Mouse (Mus musculus) induced T-regulatory cell, adult 2 months (primary cell): ENCODE measurements at regions not wholly inside any gene's neighbourhood (a gene's known extent, or its start where the extent isn't known, plus 50 kb on each side); places are given as distances from the start of the nearest gene placed in this dataset.

Experiments
- DNase-seq: peaks from one replicate; pipeline ENCODE4 v3.0.0-alpha.2; 2012; ENCODE audit warnings: low read depth

DNA sequence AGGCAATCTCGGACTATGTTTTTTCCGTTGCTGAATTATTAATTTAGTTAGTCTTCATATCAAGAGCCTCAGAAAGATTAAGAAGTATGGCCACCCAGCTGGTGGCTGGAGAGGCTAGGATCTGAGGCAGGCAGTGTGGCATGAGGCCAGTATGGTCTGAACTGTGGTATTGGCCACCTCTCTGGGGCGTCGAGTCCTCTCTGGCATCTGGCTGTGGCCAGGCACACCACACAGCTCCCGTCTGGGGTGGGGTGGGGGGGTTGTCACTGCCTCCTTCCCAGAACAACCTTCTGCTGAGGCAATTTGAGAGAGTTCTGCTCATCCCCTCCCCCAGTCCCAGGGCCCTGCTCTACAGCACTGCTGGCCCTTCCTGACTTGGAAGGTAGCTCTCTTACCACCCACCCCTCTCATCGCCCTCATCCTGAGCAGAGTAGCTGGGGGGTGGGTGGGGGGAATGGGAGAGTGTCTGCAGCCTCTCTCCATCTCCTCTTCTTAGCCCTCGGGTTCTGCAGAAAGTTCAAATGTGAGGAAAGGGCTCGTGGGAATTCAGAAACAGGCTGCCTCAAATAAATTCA is 103.2 kb downstream of the Vegfa start:
- DNase-seq = no peak

DNA sequence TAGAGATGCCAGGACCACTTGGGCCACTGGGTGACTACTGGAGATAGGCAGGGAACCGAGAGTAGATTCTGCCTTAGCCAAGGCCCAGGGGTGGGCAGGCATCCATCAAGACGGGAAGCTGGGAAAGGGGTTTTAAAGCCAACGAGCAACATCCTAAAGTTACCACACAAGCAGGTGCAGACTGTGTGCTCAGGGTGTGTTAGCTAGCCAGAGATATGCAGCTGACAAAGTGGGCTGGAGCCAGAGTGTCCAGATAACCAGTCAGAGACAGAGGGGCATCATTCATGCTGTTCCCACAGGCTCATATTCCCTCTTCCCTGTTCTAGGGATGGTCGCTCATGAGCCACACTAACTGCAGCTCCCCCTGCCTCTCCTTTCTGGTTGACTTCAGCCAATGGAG is 104.2 kb downstream of the Vegfa start:
- no peak for DNase-seq

DNA sequence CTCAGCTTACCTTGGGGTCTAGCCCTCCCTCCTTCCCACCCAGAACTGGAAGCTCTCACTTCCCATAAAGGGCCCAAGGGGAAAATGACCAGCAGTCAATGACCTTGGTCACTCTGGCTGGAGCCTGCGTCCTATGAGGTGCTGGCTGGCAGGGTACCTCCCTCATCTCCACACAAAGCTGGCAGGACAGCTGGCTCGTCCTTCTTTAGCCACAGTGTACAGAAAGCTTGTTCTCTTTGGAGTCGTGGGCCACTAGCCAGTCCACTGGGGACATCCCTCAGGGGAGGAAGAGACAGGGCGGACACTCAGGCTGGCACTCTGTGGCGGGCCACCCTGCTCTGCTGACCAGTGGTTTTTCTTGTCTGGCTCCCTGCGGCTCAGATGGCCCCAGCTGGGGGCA is 106.3 kb downstream of the Vegfa start:
- DNase-seq = no peak

DNA sequence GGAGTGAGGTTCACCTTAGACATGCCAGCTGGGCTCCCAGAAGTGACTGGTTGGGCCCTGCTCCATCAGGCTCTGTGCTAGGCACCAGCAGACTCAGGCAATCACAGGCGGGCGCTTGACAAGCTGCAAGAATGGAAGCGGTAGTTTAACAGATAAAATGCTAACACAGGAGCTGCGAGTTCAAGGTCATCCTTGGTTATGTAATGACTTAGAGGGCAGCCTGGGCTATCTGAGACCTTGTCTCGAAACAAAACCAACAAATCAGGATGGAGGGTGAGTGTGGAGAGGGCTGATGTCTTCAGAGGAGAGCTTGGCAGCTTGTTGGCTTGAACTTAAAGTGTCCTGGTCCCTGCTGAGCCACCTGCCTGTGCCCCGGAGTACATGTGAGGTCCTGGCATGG is 107.6 kb downstream of the Vegfa start:
- DNase-seq = no peak

DNA sequence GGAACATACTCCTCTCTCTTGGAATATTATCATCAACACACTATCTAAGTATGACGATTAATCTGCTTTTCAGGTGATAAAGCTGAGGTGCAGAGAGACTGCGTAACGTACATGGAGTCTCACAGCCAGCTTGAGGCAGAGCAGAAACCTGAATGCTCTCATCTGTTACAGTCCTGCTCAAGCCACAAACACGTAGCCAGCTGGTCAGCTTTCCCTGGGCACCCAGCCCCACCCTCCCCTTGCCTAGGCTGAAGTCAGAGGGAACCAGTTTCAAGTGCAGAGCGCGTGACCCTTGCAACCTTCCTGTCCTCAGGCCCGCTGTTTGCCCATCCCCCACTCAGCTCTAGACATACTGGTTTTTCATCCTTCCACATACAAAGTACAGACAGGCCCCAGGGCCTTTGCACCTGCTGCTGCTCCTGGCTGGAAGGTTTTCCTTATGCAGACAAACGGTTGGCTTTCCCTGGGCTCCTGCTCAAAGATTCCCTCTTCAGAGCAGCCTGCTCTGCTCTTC is 108.9 kb downstream of the Vegfa start:
- no peak for DNase-seq

DNA sequence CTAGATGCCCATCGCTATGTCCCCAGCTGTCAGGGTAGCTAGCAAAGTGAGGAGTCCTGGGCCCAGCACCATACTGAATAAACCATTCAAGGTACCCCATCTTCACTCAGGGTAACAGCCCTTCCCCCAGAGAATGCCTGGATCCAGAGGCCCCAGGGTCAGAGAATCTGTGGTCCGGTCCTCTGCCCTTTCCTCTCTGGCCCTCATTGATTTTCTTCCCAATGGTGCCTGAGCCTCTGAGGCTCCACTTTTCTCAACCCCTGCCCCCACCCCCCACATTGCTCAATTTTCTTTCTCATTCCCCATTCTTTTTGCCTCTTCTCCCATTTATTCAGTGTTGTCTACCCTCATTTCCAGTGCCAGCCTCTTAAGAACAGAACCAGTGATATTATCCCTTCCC is 114.5 kb downstream of the Vegfa start:
- DNase-seq = no peak

DNA sequence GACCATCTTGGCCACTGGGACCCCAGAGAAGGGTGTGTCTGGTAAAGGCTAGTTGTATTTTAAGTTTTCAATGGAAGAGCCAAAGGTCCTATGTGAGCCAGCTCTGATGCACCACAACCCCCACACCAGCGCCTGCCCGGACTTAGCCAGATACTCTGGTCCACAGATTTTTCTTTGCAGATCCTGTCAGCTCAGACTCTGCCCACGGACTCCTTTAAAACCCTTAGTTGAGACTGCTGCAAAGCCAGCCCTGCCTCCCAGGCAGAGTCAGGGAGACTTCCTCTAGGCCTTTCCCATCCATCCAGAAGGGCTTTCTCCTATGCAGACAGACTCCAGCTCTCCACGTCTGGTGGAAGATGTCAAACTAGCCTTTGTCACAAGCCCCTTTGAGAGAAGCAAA is 115.2 kb downstream of the Vegfa start:
- DNase-seq = no peak

DNA sequence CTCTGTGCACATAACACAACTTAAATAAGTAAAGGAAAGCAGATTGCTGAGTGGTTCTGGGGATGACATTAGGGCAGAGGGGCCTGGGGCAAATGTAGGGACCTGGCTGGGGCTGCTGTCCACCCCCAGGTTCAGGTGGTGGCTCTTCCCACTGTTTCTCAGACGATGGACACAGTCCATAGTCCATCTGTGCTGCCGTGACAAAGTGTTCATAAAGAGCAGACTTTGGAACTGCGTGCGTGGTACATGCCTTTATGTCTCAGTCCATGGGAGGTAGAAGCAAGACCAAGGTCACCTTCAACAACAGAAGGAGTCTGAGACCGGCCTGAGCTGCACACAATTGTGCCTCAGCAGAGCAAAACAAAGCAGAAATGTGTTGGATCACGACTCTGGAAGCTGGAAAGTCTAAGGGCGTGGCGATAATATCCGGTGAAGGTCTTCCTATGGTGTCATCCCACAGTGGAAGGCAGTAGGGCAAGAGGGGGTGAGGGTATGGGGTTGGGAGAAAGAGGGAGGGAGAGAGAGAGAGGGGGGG is 117.4 kb downstream of the Vegfa start:
- no peak for DNase-seq

DNA sequence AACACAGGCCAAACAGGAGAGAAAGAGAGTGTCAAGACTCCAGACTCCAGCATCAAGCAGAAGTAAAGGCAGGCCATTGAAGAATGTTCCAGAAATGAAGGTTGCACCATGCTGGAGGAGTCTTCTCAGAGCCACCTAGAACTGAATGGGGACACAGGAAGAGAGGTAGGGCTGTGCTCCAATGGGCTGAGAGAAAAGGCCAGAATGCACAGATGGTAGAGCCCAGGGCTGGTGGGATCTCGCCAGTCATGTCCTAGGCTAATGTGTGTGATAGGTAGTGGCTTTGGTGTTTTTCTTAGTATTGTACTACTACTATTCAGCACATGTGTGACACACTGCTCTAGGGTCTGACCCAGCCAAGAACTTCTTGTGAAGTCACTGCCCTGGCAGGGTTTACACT is 117.9 kb downstream of the Vegfa start:
- DNase-seq = no peak

DNA sequence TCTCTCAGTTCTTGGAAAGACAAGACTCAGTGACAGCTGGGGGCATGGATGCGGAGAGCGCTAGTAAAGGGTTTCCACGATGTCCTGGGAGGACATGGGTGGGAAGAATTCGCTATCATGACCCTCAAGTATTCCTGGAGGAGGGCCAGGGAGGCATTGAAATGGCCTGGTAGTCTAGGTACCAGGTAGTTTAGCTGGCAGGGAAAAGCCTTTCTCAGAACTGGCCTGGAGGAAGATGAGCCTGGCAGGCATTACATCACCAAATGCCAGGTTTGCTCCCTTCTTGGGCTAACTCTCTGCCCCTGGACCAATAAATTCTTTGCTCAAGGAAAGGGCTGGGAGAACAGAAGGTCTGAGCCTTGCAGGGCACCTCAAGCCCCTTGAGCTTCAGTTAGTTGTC is 118.5 kb downstream of the Vegfa start:
- DNase-seq = no peak

DNA sequence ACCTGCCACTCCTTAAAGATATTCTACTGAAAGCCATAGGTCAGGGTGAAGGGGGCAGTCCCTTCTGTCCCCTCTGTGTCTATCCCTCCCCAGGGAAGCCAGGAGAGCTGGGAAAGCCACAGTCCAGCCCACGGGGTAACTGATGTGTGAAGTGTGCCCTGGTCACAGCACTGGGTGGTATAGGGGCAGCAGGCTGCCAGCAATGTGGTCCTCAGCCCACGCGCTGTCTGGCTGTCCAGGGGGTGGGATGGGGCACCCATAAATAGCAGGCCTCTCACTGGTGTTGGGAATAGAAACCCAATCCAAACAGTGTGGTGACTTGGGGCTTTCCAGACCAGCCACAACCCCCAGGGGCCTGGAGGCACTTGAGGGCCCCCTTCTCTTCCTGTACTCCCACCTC is 120.0 kb downstream of the Vegfa start:
- no peak for DNase-seq

DNA sequence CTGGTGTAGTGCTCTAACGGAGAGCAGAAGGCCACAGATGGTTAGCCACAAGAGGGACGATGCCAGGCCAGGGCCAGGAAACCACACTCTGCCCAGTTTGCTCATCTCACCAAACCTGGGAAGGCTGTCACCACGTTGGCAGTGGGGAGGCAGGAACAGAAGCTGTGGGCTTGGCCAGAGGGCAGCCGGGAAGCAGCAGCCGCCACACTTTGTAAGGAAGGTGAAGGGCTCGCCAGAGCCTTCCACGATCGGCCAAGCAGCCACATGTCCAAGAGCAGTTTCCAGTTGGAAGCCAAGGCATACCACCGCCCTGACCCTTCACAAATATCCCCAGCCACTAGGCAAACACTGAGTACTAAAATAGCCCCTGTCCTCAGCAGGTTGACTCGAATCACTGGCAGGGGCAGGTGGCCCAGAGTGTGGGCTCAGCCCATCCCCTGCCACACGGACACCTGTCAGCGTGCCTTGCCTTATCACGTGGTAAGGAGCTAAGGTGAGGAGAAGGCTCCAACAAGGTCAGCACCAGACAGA is 120.9 kb downstream of the Vegfa start:
- no peak for DNase-seq

DNA sequence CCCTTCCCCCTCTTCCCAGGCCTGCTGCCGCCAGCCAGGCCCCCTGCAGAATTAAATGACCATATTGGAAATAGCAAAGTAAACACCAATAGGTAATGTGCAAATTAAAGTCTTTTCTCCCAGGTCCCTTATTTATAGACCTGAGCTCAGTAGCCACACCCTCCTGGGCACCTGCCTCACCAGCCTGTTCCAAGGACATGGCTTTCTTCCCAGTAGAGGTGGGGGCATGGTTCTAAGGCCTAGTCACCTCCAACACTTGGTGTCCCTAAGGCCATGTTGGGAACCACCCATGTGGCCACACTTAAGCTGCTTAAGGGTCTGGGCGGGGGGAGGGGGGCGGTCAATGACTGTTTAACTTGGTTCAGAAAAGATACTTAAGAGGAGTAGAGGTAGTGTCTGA is 121.9 kb downstream of the Vegfa start:
- no peak for DNase-seq

DNA sequence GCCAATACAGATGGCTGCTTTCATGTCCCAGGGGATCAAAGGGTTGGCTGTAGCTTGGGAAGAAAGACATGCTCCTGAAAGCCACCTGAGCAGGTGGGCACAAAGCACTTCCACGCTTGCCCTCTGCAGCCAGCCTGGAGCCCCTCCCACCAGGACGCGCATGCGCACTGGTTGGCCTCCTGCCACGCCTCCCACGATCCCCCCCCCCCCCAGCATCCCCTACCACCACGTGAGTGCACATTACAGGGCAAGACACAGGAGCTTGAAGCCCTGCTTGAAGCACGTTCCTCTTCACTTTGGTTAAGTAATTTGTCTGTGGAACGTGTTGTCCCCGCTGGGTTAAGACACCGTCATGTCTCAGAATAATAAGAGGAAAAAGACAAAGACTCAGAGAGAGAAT is 124.6 kb downstream of the Vegfa start:
- DNase-seq = no peak

DNA sequence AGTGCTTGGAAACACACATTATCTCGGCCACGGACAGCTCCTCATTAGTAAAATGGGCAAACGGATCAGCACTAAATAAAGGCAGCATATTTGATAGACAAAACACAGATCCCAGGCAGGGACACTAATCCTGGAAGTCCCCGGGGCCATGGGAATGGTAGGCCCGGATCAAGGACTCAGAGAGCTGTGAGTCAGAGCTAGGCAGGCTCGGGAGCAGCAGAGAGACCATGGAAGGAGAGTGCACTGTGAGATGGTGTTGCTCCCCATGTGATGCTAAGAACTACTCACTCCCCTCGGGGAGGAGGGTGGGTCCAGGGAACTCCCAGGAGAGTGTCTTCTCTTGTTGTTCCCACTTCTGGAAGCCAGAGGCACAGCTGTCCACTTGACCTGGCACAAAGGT is 126.6 kb downstream of the Vegfa start:
- DNase-seq = no peak

DNA sequence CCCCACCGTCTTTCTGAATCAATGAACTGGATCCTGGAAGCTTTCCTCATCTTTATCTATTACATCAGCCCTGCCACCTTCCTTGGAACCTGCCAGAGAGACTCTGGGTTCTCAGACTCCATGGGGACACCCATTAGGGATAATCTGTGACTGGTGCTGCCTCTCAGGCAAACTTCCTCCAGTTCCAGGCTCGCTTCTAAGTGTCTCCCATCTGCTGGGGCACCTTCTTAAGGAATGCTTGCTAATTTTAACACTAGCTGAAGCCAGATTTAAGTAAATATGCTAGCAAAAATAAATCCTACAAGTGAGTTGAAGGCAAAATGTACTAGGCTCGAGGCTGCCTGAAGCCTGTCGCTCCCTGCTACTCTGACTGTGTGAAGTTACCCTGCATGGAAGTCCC is 127.9 kb downstream of the Vegfa start:
- DNase-seq = no peak

DNA sequence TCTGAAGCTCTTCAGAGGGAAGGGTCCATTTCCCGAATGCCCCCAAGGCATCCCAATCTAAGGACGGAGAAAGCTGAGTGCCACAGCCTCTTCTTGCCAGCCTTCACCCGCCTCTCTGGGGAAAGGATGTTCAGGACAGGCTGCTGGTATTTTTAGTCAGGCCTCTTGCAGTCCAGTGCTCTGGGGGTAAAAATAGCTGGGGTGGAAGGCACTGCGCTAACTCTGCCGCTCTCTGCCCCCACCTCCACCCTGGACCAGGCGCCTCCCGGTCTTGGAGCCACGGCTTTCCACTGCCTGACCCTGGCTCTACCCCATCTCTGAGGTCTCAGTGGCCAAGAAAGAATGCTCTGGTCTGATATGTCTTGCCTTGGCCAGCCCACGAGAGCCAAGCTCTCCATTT is 128.9 kb downstream of the Vegfa start:
- DNase-seq = no peak

DNA sequence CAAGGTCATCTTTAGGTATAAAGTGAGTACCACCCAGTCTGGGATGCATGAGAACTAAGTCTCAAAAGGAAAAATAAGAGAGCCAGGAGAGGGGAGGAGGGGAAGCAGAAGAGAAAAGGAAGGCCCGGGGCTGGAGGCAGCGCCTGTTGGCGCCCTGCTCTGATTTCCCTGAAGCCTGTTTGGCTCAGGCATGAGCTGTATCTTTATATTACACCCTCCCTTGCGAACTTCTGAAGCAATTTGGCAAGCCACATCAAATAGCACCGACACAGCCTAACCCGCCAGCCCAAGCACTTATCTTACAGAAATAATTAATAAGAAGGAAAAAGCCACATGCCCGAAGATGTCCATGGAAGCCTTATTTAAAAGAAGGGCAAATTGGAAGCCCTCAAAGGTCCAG is 129.5 kb downstream of the Vegfa start:
- no peak for DNase-seq

DNA sequence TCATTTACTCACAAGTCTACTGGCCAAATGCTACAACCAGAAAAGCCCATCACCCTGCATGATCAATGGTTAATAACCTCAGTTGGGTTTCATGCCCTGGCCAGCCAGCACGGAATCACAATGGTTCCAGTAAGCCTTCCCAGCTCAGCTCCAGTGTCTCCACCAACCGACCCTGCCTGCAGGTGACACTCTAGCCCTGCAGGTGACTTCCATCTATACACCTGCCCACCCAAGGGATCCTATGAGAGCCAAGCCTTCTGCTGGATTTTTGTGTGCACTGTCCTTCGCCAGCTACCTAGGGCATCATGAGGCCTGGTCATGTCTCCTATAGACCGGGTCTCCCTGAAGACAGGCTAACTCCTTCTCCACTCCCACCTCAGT is 135.3 kb downstream of the Vegfa start:
- no peak for DNase-seq

DNA sequence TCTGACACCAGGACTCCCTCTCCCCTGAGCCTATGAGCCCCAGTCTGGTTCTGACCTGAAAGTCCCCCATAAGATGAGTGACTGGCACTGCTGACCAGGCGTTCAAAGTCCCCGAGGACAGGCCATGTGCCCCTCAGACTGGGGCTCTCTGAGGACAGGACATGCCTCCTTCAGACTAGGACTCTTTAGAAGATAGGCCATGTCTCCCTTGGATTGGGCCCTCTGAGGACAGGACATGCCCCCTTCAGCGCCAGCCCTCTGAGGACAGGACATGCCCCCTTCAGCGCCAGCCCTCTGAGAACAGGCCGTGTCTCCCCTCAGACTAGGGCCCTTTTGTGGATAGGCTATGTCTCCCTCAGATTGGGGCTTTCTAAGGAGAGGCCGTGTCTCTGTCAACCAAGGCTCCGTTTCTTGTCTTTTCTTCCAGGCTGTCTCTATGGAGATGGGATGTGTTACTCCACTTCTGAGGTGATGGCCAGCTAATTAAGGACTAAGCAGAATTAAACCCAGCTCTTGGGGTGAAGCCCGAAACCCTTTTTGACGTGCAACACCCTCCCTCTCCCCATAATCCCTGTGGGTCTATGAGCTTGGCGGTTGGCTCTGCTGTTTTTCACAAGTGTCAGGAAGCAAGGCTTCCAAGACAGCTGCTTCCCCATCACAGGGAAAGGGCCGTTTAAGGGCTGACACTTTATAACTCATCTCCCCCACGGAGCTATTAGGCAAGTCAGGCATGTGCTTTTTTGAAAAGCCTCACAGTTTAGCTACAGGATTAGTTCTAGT is 135.8 kb downstream of the Vegfa start:
- DNase-seq = no peak

DNA sequence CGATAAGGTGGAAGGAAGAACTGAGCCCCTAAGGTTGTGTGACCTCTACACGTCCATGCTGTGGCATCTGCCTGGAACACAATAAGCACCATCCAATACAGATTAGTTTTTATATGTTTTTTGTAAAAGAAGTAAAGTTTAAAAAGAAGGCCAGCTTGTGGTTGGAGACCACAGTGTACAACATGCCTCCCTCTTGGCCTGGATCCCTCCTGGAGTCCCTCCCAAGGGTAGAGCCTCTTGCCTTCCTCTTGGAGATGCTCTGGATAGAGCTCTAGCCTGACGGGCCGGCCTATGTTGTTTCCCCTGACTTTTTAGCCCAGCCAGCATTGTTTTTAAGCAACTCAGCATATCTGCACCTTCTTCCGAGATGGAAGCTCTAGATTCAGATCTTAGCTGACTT is 138.0 kb downstream of the Vegfa start:
- no peak for DNase-seq

DNA sequence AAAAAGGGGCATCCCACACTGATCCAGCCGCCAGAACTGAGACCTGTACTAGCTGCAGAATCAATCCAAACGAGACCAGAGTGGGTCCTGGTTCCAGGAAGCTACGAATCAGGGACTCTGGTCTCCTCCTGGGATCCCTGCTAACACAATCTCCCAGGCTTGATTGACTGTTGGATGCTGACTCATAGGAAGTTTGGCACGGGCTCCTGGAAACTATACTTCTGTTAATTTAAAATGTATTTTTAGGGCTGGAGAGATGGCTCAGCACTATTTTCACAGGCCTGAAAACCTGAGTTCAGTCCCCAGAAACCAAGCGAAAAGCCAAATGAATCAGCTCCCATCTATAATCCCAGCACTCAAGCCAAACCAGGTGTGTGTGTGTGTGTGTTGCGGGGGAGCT is 138.5 kb downstream of the Vegfa start:
- no peak for DNase-seq

DNA sequence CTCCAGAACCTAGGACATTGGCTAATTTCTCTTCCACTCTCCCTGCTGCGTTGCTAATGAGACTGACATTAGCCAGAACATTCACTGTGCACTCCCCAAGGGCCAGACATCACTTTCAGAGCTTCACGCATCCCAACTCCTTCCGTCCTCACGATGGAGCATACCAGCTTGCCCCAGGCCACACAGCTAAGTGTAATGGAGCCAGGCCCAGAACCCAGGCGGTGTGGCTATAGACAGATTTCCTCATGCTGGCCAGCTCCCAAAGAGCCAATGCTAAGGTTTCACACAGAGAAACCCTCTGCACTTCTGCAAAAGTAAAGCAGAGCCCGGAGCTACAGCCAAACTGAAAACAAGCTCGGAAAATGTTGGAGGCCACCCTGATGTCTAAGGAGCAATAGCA is 139.1 kb downstream of the Vegfa start:
- DNase-seq = no peak

DNA sequence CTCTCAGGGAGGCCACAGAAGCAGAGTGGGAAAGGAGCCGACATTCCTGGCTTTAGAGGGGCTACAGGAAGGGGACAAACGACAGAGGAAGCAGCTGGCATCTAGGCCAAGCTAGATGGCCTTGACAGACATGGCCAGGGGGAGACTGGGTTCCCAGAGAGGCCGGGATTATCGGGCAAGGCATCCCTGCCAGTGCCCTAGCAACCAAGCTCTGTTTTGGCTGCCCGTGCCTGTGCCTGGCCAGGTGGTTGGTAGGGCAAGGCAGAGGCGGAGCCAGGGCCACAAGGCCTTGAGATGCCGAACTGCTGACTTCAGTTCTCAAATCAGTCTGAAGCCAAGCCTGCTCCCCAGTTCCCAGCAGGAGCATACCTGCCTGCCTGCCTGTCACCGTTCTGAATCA is 142.7 kb downstream of the Vegfa start:
- no peak for DNase-seq
